Mouse (Mus musculus) heart, adult 9 months (tissue): Measurements from ENCODE around the gene Tmeff1.

Experiments used
- DNase-seq, 2 experiments: peaks; one replicate each; pipeline ENCODE4 v3.0.0; 2022; ENCODE audit warnings: low spot score in 2 of 2

Gene Tmeff1

DNA sequence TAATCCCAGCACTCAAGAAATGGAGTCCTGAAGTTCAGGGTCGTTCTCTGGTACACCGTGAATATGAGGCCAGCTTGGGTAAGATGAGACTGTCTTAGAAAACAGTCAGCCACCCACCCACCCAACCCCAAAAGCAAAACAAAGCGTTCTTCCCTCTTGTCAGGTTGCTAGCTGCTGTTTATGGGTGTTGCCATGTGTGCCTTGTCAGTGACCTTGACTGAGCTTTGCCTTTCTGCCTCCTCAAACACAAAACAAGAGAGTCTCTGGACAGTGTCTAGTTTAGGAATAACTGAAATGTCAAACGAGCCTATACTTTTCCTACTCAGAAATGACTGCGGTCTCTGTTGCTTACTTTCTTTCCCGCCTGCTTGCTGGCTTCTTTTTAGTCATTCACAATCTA is 37.3 kb downstream of the Tmeff1 start:
- DNase-seq, result no peak

DNA sequence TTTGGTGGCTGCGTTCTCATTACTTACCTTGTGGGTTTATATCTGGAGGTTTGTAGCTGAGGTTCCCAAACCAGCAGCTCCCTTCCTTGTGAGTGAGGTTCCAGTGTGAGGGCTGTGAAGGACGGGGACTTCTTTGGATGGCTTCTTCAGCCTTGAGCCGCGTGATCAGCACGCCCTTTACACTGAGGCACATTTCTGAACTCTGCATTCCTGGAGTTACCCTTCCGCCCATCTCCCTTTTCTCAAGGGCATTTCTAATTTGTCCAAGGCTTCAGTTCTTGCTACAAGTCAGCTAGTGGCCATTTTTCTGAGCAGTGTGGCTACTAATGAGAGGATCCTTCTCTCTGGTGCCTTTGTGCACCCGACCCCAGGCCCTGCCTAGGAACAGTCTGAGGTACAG is 38.0 kb downstream of the Tmeff1 start:
- no peak for DNase-seq

DNA sequence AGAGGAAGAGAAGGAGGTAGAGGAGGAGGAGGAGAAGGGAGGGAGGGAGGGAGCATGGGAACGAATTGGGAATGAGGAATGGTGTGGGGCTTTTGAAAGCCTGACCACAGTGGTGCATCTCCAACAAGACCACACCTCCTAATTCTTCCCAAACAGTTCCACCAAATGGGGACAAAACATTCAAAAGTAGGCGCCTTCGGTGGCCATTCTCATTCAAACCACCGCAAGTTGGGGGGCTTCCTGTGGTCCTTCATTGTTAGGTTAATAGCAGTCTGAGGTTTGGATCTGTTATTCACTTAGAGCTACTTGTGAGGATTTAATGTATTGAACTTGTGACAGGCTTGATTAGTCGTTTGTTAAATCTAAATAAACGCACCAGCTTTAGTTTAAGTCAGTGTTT is 40.0 kb downstream of the Tmeff1 start:
- DNase-seq, result no peak

DNA sequence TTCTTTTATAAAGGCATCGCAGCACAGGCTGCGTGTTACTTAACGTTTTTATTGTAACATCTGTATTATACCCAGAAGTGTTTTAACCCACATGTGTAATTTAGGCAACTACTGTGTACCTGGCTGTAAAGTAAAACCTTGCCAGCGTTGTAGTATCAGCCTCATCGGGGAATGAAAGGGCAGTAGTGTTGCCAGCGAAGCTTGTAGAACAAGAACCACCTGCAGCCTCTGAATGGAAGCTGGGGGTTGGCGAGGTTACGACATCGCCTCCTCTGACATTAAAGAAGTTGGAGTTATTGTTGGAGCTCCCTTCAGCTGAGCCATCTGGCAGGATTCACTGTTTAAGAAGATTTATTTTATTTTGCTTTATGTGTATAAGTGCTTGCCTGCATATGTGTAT is 40.9 kb downstream of the Tmeff1 start:
- no peak for DNase-seq

DNA sequence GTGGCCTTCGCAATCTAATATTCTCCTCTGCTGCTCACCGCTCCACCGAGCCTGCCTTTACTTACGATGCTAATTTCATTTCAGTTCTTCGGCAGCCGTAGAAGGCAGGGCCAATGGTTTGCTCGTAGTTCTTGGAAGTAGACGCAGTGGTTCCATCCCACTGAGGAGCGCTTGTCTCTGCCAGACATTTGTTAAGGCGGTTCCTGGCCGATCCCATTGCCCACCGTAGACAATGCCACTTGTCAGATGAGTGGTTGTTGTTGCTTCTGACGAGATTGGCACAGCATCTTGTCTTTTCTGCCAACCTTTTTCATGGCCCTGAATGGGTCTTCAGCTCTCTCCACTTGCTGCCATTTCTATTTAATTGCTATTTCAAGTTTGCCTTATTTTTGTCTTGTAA is 44.5 kb downstream of the Tmeff1 start:
- DNase-seq, result no peak

DNA sequence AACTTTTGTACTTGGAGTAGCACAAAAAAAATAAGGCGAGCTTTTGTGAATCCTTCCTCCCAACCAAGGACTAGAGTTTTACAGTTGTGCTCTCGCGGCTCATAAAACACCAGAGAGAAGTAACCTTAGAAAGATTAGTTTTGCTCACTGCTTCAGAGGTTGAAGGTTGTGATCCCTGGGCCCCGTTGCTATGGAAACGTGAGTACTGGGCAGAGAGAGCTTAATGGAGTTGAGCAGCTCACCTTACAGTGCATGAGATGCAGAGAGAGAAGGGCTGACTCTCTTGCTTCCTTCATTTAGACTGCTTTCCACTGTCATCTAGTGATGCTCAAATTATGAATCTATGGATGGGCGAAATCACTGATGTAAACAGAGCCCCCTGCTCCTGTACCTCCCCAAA is 48.6 kb downstream of the Tmeff1 start:
- no peak for DNase-seq

DNA sequence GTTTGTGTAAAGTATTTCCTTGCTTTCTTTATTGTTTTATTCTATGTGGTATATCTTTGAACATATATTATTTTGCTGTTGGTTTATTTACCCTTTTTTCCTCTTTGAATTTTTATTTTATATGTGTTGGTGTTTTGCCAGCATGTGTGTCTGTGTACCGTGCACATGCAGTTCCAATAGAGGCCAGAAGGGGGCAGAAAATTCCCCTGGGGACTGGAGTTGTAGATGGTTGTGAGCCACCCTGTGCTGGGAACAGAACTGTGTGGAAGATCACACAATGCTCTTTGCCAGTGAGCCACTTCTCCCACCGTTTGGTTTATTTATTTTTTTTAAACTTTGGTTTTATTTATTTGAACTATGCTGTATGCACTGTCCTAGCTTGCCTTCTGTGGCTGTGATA is 49.1 kb downstream of the Tmeff1 start:
- DNase-seq, result no peak

DNA sequence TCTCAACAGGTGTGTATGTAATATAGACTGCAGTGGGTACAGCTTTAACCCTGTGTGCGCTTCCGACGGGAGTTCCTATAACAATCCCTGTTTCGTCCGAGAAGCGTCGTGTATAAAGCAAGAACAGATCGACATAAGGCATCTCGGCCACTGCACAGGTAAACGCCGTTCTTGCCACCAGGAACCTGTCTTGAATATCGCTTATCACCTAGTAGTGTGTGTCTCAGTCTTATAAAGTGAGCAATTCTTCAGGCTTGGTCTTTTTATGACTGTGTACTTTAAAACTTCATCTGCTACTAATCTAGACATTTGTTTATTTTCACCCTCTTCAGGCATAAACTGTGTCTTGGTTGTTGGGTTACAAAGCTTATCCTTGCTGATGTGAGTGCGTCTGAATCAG is 51.9 kb downstream of the Tmeff1 start:
- DNase-seq, result no peak

DNA sequence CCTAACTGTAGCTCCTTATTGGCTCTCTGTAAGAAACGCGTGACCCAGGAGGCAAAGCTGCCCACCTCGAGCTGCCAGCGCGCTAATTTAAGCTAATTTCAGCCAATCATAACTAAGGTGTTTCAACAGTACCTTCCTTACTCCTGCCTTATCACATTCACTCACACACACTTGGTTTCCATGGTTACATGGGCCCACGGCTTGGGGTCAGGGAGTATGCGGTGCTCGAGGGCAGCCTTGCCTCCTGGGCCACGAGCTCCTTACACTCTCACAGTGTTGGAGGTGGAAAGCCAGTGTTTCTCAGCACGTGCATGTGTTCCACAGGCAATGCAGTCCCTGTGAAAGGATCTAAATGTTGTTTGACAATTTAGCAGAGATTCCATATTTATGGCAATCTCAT is 53.2 kb downstream of the Tmeff1 start:
- no peak for DNase-seq

DNA sequence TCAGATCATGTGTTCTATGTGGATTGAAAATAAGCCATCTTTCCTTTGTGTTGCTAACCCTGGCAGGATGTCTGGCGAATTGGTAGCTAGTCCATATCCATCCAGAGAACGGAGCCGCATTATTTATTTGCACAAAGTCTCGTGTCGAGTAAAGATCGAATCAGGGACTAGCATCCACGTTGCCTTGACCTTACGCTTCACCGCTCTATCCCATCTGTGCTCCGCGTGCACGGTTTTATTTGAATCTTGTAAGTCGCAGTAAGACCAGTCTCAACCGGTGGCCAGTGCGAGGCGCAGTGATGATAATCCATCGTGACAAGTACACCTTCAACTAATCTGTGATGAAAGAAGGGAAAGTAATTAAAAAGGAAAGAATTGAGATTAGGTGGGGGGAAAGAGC is 54.5 kb downstream of the Tmeff1 start:
- no peak for DNase-seq

DNA sequence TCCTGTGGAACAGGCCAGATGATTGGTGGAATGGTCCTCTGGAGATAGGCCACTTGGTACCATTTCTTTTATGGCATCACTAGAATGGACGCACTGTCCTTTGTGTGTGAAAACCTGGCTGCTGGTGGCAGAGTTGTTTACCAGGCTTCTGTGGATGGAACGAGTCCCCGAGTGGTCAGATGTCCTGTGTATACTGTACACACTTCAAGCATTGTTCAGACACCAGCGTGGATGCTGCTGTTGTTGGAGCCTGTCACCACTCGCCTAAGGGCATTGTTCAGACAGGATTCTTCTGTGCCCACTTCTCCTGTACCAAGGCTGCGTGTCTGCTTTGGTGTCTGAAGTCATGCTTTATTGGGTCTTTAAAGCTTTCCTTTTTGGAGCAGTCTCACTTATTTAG is 58.8 kb downstream of the Tmeff1 start:
- no peak for DNase-seq

DNA sequence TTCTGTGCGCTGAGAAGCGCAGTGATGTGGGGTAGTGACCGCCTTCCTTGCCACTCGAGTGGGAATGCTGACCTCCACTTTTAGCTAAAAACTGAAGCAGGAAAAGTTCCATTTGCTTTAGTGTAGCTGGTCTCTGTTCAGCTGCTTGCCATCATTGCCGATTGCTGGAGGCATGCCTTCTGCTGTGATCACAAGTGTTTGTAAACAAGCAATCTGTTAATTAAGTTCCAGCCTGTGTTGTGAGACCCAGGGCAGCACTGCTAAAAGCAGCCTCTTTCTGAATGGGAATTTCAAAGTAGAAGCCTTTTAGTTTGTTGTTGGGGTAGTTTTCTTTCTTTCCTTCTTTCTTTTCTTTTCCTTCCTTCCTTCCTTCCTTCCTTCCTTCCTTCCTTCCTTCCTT is 61.2 kb downstream of the Tmeff1 start:
- DNase-seq, result no peak

DNA sequence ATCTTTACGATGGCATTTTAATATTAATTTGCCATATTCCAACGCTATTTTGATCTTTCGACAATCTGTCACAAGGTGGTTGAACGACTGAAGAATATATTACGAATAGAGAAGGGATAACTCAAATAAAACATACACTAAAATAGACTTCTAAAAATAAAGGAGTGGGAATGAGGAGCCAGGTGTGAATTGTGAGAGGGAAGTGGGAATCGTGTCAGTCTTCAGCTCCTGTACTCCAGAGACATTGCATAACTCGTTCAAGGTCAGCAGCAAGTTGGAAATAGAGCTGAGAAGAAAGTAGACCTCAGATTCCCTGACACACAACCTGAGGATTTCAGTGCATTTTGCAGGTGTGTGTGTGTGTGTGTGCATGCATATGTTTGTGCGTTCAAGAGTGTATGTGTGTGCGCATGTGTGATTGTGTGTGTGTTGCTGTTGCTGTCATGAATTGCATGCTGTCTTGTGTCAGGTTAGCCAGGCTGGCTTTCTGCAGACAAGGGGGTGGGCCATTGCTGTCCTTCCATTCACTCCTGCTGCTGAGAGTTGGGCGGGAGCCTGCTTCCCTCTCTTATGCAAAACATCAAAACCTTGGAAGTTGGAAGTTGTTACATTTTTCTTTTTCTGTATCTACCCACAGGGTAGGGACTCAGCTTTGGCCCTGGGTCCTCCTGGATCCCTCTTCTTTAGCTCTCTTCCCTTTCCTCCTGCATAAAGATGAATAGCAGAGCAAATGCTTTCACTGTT is 65.8 kb downstream of the Tmeff1 start:
- no peak for DNase-seq

DNA sequence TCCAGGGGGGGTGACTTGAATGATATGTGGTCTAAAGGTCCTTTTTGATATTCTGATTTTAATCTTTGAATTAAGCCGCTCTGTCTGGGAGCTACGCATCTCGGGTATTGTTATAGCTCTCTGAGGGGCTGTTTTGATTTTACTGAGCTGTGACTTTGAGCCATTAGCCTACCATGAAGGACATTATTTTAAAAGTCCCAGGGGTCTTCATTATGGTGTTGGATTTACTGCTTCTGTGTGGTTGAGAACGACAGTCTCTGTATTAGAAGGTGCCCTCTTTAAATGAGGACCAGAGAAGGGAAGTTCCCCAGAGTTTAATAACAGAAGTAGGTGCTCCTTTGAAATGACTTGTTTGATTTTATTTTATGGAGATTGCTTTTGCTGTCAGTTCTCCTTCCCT is 69.1 kb downstream of the Tmeff1 start:
- no peak for DNase-seq

DNA sequence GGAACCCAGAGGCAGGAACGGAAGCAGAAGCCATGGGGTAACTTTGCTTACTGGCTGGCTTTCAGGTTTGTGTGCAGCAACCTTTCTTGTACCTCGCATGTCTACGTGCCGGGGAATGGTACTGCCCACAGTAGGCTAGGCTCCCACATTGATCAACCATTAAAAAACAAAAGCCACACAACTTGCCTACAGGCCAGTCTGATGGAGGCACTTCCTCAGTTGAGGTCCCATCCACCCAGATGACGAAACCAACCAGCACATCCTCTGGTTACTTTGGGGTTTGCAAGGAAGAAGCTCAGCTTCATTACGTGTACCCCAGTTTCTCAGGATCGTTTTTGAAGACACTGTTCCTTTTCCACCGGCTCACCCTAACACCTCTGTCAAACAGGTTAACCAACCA is 71.6 kb downstream of the Tmeff1 start:
- DNase-seq, result no peak

DNA sequence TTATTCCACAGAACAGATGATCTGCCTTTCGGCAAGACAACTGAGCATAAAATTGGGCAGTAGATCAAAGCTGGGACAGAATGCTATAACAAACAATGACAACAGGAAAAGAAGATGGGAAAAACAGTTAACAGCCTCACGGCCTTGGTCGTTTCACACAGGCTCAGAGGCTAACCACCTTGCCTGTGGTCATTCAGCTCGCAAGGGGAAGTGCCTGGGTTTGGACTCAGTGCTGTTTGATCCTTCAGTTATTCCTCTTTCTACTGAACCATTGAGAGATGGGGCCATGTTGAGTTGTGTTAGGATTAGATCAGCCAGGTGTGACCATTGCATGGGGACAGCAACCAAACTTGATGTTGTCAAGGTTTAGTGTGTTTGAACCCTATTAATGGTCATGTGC is 75.2 kb downstream of the Tmeff1 start:
- DNase-seq, result no peak

DNA sequence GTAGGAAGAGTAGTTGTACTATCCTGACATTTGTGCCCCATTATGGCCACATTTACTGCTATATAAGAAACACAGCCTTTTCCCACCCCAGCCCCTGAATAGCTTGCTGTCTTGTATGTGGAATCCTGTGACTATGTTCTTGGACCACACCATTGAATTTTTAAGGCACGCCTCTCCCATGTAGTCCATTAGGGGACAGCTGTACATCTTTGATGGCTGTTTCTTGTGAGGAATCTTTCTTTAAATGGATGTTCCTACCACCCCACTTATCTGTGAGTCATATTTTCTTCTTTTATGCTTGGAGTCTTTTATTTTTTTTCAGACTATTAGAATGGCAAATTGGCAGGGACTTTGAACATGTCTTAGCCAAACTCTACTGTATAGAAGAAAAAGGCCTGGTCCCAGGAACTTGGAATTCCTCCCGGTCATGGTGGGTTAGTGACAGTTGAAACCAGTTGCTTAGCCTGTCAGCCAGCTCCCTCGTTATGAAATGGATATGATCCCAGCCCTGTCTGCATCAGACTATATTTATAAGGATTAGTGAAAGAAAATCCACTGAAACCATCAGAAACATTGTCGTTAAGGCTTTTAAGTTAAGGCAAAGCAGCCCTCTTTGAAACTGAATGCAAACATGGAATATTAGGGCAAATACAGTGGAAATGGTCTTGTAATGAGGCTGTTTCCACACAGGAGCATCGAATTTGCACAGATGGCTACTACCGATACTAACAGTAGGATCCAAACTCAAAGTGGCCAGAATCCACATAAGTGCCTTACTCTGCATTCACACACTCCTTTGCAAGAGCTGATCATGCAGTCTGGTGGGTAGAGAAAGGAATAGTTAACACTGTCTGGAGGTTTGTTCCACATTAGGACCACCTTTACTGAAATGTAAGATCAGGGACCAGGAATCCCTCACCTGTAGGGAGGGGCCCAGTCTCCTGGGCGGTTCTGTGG is 75.9 kb downstream of the Tmeff1 start:
- no peak for DNase-seq

DNA sequence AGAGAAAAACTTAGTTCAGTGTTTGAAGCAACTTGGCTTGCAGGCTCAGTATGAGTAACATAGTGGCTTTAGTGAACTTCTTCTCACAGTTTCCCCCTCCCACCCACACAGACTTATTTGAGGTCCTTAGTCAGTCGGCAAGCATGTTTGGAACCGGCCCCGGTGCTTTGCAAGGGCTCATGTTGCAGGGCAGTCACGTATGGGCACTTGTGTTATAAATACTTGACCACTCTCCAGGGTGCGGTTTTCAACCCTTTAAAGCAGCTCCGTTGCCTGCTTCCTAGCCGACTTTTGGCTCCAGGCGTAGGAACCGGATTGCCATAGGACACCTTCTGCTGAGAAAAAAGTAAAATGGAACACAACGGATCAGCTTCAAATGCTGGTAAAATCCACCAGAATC is 78.3 kb downstream of the Tmeff1 start, which contains the start of gene Cavin4:
Cavin4 (plus strand) TSS at position 244 of the 400 bp plus-strand sequence.
- peak; percentile 42 to 77 for DNase-seq

DNA sequence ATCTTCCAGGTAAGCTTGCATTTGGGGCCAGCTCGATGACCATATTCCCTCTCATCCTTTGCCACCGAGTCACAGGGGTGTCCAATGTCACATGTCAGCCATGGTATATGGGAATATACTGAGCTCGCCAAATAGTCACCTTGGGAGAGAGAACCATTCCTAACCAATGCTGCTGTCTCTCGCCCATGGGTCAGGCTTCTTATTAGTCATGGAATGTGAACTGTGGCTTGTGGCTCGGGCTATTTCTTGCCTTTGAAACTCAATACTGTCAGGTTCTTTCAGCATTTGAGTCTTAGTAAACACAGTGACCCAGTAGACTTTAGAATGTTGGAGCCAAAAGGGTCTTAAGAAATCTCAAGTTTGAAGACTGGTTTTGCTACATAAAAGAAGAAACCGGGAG is 79.0 kb downstream of the Tmeff1 start:
- DNase-seq, result no peak

DNA sequence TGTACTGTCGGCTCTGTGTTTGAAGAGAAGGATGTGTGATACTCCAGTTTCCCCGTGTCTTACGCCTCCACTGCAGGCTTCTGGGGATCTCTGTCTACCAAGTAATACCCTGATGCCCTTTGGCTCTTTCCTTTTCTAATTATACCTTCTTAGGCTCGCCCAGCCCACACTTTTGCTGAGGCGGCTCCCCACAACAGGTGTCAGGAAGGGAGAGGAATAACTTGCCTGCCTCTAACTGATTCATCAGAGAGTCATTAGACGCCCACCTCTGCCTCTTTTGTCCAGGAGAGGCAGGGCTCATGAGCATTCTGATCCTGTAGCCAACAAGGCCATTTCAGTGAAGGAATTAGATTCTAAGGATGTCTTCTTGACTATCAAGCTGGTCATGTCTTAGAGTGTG is 82.3 kb downstream of the Tmeff1 start:
- DNase-seq, result no peak

DNA sequence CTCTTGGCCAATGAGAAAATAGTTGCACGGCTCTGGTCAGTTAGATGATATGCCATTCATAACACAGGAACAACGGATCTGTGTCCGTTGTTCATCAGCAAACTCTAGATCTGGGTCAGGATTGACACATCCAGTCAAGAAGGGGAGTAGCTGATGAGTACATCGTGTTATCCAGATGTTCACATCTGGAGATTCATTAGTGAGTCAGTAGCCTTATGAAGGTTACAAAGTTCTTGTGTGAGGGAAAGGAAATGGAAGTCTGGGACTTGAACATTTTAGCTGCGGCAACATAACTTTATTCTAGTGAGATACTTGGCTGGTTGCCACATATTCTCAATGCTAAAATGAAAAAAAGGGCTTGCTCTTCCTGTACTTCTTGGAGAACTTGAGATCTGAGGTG is 87.9 kb downstream of the Tmeff1 start:
- DNase-seq, result no peak

DNA sequence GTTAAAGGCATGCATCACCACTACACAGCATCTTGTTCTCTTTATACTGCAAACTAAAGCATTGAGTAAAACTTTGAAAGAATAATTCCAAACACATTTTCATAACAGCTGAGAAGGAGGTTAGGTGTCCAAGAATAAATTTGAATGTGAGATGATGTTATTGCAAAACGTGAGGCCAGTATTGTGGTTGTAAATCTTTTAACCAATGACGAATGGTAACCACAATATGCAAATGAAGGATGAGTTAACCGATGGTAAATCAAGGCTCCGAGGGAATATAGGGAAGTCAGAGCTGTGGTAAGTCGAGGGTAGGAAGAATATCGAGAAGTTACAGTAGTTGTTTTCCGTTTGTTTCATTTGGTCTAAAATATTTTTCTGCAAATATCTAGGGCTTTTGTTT is 89.4 kb downstream of the Tmeff1 start:
- no peak for DNase-seq

DNA sequence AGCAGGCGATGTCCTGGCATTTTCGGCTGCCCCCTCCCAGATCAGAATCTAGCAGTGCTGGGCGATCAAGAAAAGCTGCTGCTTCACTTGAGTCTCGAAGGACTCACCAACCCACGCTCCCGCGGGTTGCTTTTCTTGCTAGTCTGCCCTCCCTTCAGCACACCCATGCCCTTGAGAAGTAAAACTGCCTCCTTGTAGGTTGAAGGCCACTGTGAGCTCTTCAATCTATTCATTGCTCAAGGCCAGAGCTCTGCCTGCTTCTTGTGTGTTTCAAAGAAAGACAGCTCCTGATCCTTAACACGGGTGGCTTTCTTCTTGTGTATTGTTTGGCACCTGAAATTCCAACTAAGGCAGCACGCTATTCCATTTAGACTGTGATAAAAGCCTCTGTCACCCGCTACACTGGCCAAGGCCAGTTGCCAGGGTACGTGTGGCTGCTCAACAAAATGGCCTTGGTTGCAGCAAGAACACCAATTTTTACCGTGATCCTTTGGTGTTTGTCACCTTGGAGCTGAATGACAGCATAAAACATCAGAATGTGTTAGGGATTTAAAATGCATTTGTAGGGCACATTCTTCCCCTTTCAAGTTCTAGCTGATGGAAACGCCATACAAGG is 91.7 kb downstream of the Tmeff1 start:
- no peak for DNase-seq
